In the genomic region with DNA sequence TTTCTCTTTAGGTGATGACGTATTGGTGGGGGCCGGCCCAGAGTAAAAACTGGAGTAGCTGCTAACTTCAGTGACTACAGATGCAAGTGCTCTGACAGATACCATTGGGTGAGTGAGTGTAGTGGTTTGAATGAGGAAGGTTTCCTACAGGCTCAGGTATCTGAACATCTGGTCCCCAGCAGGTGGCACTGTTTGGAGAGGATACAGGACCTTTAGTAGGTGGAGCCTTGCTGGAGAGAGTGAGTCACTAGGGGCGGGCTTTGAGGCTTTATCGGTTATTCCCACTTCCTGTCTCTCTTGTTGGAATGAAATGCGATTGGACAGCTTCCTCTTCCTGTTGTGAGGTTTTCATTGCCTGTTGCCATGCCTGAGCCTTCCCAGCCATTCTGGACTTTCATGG, we compare ENCODE assay signal across 12 mouse cellular contexts.
DNase-seq lines count a peak whose midpoint lies in the region; ATAC-seq lines count a peak whose summit lies in the region.
"Had no signal": no experiment of that assay in that cellular context is flagged by ENCODE, and none has a peak within 500 bp of the region (broad histone marks: within the 10 kb centered on the region; RNA-seq: fewer than 3 reads in every experiment).

No protein-coding gene starts in this region.

- DNase-seq in hindbrain, embryonic 11.5 days (ENCODE audit: low spot score) = peak; percentile 18
- peak; percentile 8 for DNase-seq in right cerebral cortex, postnatal 4 days
- DNase-seq in right cerebral cortex, postnatal 10 days (ENCODE audit: low spot score in 2 of 2) = no peak
- DNase-seq in adrenal gland, postnatal 14 days = peak; percentile 70
- peak; percentile 28 for DNase-seq in retina, postnatal 1 day
- no peak for DNase-seq in cerebellum, postnatal 4 days (ENCODE audit: low spot score in 2 of 2)
- DNase-seq: cerebellum, adult 11-12 months; lung, adult 18-20 months had no signal

- ATAC-seq in hindbrain, embryonic 11.5 days (ENCODE audit: low FRiP score) = no peak
- ATAC-seq in hindbrain, embryonic 13.5 days (ENCODE audit: low FRiP score) = no peak
- no peak for ATAC-seq in erythroblast, adult 5-6 weeks (replicated peaks; ENCODE audit: low FRiP score, poor library complexity, severe bottlenecking)

- no peaks in the 10 kb centered on the region for H3K4me1 ChIP-seq in hindbrain, embryonic 11.5 days (replicated peaks; ENCODE audit: control insufficient read depth, insufficient read depth, low read length)
- H3K4me1 ChIP-seq in hindbrain, embryonic 13.5 days (replicated peaks) = peaks cover 5% of the 10 kb centered on the region; the same call in 1 of the 2 replicates

- no peak overlapping the region for H3K9ac ChIP-seq in hindbrain, embryonic 11.5 days (ENCODE audit: low read depth, low read length)
- H3K9ac ChIP-seq in hindbrain, embryonic 13.5 days = no peak overlapping the region

- H3K27ac ChIP-seq in hindbrain, embryonic 11.5 days (ENCODE audit: low read depth, low read length) = no peak overlapping the region
- H3K27ac ChIP-seq in hindbrain, embryonic 13.5 days = no peak overlapping the region

- 93% methylated on average over 5 of the region's 5 CpGs for WGBS in hindbrain, embryonic 11.5 days
- WGBS in hindbrain, embryonic 13.5 days = 91% methylated on average over 5 of the region's 5 CpGs

- no peaks in the 10 kb centered on the region for H3K36me3 ChIP-seq in hindbrain, embryonic 11.5 days (ENCODE audit: control insufficient read depth, insufficient read depth, low read length)
- H3K36me3 ChIP-seq in hindbrain, embryonic 13.5 days = no peaks in the 10 kb centered on the region

- no peaks in the 10 kb centered on the region for H3K9me3 ChIP-seq in hindbrain, embryonic 11.5 days (ENCODE audit: control insufficient read depth, low read length)
- no peaks in the 10 kb centered on the region for H3K9me3 ChIP-seq in hindbrain, embryonic 13.5 days

- H3K4me3 ChIP-seq in hindbrain, embryonic 11.5 days (ENCODE audit: low read depth, low read length) = no peak overlapping the region
- H3K4me3 ChIP-seq in hindbrain, embryonic 13.5 days = no peak overlapping the region
- H3K4me3 ChIP-seq: erythroblast, embryonic 14.5 days; myocyte had no signal

- H3K27me3 ChIP-seq in hindbrain, embryonic 11.5 days (ENCODE audit: control insufficient read depth, insufficient read depth, low read length) = no peaks in the 10 kb centered on the region
- H3K27me3 ChIP-seq in hindbrain, embryonic 13.5 days = no peaks in the 10 kb centered on the region

- no peak overlapping the region for H3K4me2 ChIP-seq in hindbrain, embryonic 11.5 days (replicated peaks; ENCODE audit: low read depth, low read length)
- no peak overlapping the region for H3K4me2 ChIP-seq in hindbrain, embryonic 13.5 days

Comparison
In these comparisons a context has a peak if more than half of its experiments do, and no peak if none do; other contexts are left out.
1. DNase-seq: peak in hindbrain, embryonic 11.5 days (single experiment), right cerebral cortex, postnatal 4 days (single experiment), adrenal gland, postnatal 14 days (single experiment) and retina, postnatal 1 day (single experiment); none in right cerebral cortex, postnatal 10 days (0 of 2) and cerebellum, postnatal 4 days (0 of 2).